Mouse (Mus musculus): ENCODE results near the gene Pdzd2. TPM values are rescaled to one million over a fixed set of nuclear protein-coding genes. Genes with fewer than 3 reads are reported as not detected.

Pdzd2 gene
- polyA plus RNA-seq, 1 experiment from 2014 or later, result 114 TPM

- no peak overlapping the region; the same call in 1 of the 2 replicates for H3K4me2 ChIP-seq (replicated peaks; ENCODE audit: low read depth, low read length)
- DNase-seq (ENCODE audit: low spot score), result peak; percentile 27
- TF ChIP-seq CTCF (IDR thresholded peaks at IDR 0.05) (no peak), EP300 (IDR thresholded peaks at IDR 0.05) (no peak)
- H3K9ac ChIP-seq (replicated peaks; ENCODE audit: low read depth), result no peak overlapping the region
- H3K36me3 ChIP-seq (ENCODE audit: insufficient read depth, low read length), result no peaks in the 10 kb centered on the region
- WGBS, result 48% methylated on average over 7 of the region's 7 CpGs
- no peaks in the 10 kb centered on the region for H3K27me3 ChIP-seq (replicated peaks; ENCODE audit: insufficient read depth, low read length)
- no peak overlapping the region for H3K4me3 ChIP-seq (ENCODE audit: low read depth, low read length)
- H3K9me3 ChIP-seq (ENCODE audit: low read length), result no peaks in the 10 kb centered on the region
- ATAC-seq, result peak; percentile 68
- no peaks in the 10 kb centered on the region; the same call in 1 of the 2 replicates for H3K4me1 ChIP-seq (ENCODE audit: insufficient read depth, low read depth, low read length)
- H3K27ac ChIP-seq (ENCODE audit: low read length), result no peak overlapping the region
Observed at GRCm38 (mm10) chr15:12680750-12681149, 59.0 kb downstream of the Pdzd2 start.

GRCm38 (mm10) chr15:12679996-12680395 lies 59.7 kb downstream of the Pdzd2 start:
- DNase-seq (ENCODE audit: low spot score) (peak; percentile 7), ATAC-seq (peak; percentile 41; the same call in 1 of the 2 replicates)
- no peaks in the 10 kb centered on the region for H3K9me3 ChIP-seq (ENCODE audit: low read length)
- TF ChIP-seq CTCF (IDR thresholded peaks at IDR 0.05) (no peak), EP300 (IDR thresholded peaks at IDR 0.05) (no peak)
- H3K36me3 ChIP-seq (ENCODE audit: insufficient read depth, low read length), result no peaks in the 10 kb centered on the region
- no peak overlapping the region for H3K4me3 ChIP-seq (ENCODE audit: low read depth, low read length)
- 55% methylated on average over 6 of the region's 6 CpGs for WGBS
- H3K4me2 ChIP-seq (replicated peaks; ENCODE audit: low read depth, low read length), result no peak overlapping the region
- no peak overlapping the region for H3K27ac ChIP-seq (ENCODE audit: low read length)
- H3K9ac ChIP-seq (replicated peaks; ENCODE audit: low read depth), result no peak overlapping the region
- no peaks in the 10 kb centered on the region for H3K27me3 ChIP-seq (replicated peaks; ENCODE audit: insufficient read depth, low read length)
- H3K4me1 ChIP-seq (ENCODE audit: insufficient read depth, low read depth, low read length), result no peaks in the 10 kb centered on the region; the same call in 1 of the 2 replicates

- H3K9ac ChIP-seq (replicated peaks; ENCODE audit: low read depth), result no peak overlapping the region
- no peak overlapping the region for H3K4me3 ChIP-seq (ENCODE audit: low read depth, low read length)
- DNase-seq (ENCODE audit: low spot score), result peak; percentile 34
- no peaks in the 10 kb centered on the region for H3K9me3 ChIP-seq (ENCODE audit: low read length)
- H3K27me3 ChIP-seq (replicated peaks; ENCODE audit: insufficient read depth, low read length), result no peaks in the 10 kb centered on the region
- no peaks in the 10 kb centered on the region for H3K36me3 ChIP-seq (ENCODE audit: insufficient read depth, low read length)
- no peak overlapping the region for H3K27ac ChIP-seq (ENCODE audit: low read length)
- ATAC-seq, result peak; percentile 59
- H3K4me2 ChIP-seq (replicated peaks; ENCODE audit: low read depth, low read length), result no peak overlapping the region
- no peak for TF ChIP-seq CTCF (IDR thresholded peaks at IDR 0.05)
- TF ChIP-seq EP300 (IDR thresholded peaks at IDR 0.05), result no peak
- H3K4me1 ChIP-seq (ENCODE audit: insufficient read depth, low read depth, low read length), result no peaks in the 10 kb centered on the region; the same call in 1 of the 2 replicates
- WGBS, result 38% methylated on average over 2 of the region's 2 CpGs
Observed at GRCm38 (mm10) chr15:12678540-12679112, 61.1 kb downstream of the Pdzd2 start.

GRCm38 (mm10) chr15:12675366-12675765 lies 64.4 kb downstream of the Pdzd2 start:
- WGBS, result 73% methylated on average over 3 of the region's 3 CpGs
- DNase-seq (ENCODE audit: low spot score) (no peak), ATAC-seq (no peak)
- Histone ChIP-seq H3K9ac (replicated peaks; ENCODE audit: low read depth) (no peak overlapping the region), H3K36me3 (ENCODE audit: insufficient read depth, low read length) (no peaks in the 10 kb centered on the region), H3K4me1 (ENCODE audit: insufficient read depth, low read depth, low read length) (no peaks in the 10 kb centered on the region; the same call in 1 of the 2 replicates), H3K27ac (ENCODE audit: low read length) (no peak overlapping the region), H3K9me3 (ENCODE audit: low read length) (no peaks in the 10 kb centered on the region), H3K4me2 (replicated peaks; ENCODE audit: low read depth, low read length) (no peak overlapping the region), H3K27me3 (replicated peaks; ENCODE audit: insufficient read depth, low read length) (no peaks in the 10 kb centered on the region), H3K4me3 (ENCODE audit: low read depth, low read length) (no peak overlapping the region)
- TF ChIP-seq EP300 (IDR thresholded peaks at IDR 0.05) (no peak), CTCF (IDR thresholded peaks at IDR 0.05) (no peak)

GRCm38 (mm10) chr15:12674026-12674425 lies 65.7 kb downstream of the Pdzd2 start:
- TF ChIP-seq CTCF (IDR thresholded peaks at IDR 0.05) (no peak), EP300 (IDR thresholded peaks at IDR 0.05) (no peak)
- Histone ChIP-seq H3K4me3 (ENCODE audit: low read depth, low read length) (no peak overlapping the region), H3K27ac (ENCODE audit: low read length) (no peak overlapping the region), H3K27me3 (replicated peaks; ENCODE audit: insufficient read depth, low read length) (no peaks in the 10 kb centered on the region), H3K36me3 (ENCODE audit: insufficient read depth, low read length) (no peaks in the 10 kb centered on the region), H3K9ac (replicated peaks; ENCODE audit: low read depth) (no peak overlapping the region), H3K9me3 (ENCODE audit: low read length) (no peaks in the 10 kb centered on the region), H3K4me2 (replicated peaks; ENCODE audit: low read depth, low read length) (no peak overlapping the region), H3K4me1 (ENCODE audit: insufficient read depth, low read depth, low read length) (no peaks in the 10 kb centered on the region)
- ATAC-seq (no peak), DNase-seq (ENCODE audit: low spot score) (no peak)
- WGBS, result 84% methylated on average over 5 of the region's 5 CpGs

GRCm38 (mm10) chr15:12667760-12668520 lies 71.8 kb downstream of the Pdzd2 start:
- H3K9me3 ChIP-seq (ENCODE audit: low read length), result no peaks in the 10 kb centered on the region
- H3K27me3 ChIP-seq (replicated peaks; ENCODE audit: insufficient read depth, low read length), result no peaks in the 10 kb centered on the region
- H3K4me1 ChIP-seq (ENCODE audit: insufficient read depth, low read depth, low read length), result no peaks in the 10 kb centered on the region
- no peak for DNase-seq (ENCODE audit: low spot score)
- no peaks in the 10 kb centered on the region for H3K36me3 ChIP-seq (ENCODE audit: insufficient read depth, low read length)
- H3K4me2 ChIP-seq (replicated peaks; ENCODE audit: low read depth, low read length), result peak overlapping the region; percentile 42
- 44% methylated on average over 21 of the region's 21 CpGs for WGBS
- TF ChIP-seq EP300 (IDR thresholded peaks at IDR 0.05) (no peak), CTCF (IDR thresholded peaks at IDR 0.05) (no peak)
- H3K27ac ChIP-seq (ENCODE audit: low read length), result no peak overlapping the region
- H3K4me3 ChIP-seq (ENCODE audit: low read depth, low read length), result peak overlapping the region; percentile 13; the same call in 1 of the 2 replicates
- H3K9ac ChIP-seq (replicated peaks; ENCODE audit: low read depth), result no peak overlapping the region
- no peak for ATAC-seq
